Mouse (Mus musculus) embryonic facial prominence, embryonic 13.5 days (tissue): Measurements from ENCODE around the gene Rad23a. TPM values are rescaled to one million over a fixed set of nuclear protein-coding genes. Genes with fewer than 3 reads are reported as not detected.
A peak's percentile ranks its signal among the peaks of the same experiment; 100 is the strongest.

Source experiments
- ATAC-seq: fragments of 200-750 bp; cut with Nextera tagmentation; 2 replicates; pipeline ENCODE4 v1.8.0; 2017; ENCODE audit warnings: low read depth; ENCODE audit not compliant: insufficient number of reproducible peaks, insufficient read depth, low FRiP score, low TSS enrichment
- H3K27ac ChIP-seq: fragments of 300-500 bp; sonication (generic); 2 replicates; pipeline ENCODE4 v1.5.1; 2015; ENCODE audit warnings: moderate library complexity, mild to moderate bottlenecking, inconsistent platforms
- H3K27me3 ChIP-seq: fragments of 300-500 bp; sonication (generic); 2 replicates; pipeline ENCODE4 v1.6.1; 2015; ENCODE audit warnings: mild to moderate bottlenecking, inconsistent platforms
- H3K36me3 ChIP-seq: fragments of 300-500 bp; sonication (generic); 2 replicates; pipeline ENCODE4 v1.6.1; 2015; ENCODE audit warnings: mild to moderate bottlenecking, inconsistent platforms
- H3K4me1 ChIP-seq: fragments of 300-500 bp; sonication (generic); 2 replicates; pipeline ENCODE4 v1.6.1; 2015; ENCODE audit warnings: inconsistent platforms
- H3K4me2 ChIP-seq: fragments of 300-500 bp; sonication (generic); 2 replicates; pipeline ENCODE4 v1.6.1; 2015; ENCODE audit warnings: moderate library complexity, mild to moderate bottlenecking, inconsistent platforms
- H3K4me3 ChIP-seq: fragments of 300-500 bp; sonication (generic); 2 replicates; pipeline ENCODE4 v1.5.1; 2015; ENCODE audit warnings: mild to moderate bottlenecking, inconsistent platforms
- H3K9ac ChIP-seq: fragments of 300-500 bp; sonication (generic); 2 replicates; pipeline ENCODE4 v1.6.1; 2015; ENCODE audit warnings: mild to moderate bottlenecking, inconsistent platforms
- H3K9me3 ChIP-seq: fragments of 300-500 bp; sonication (generic); 2 replicates; pipeline ENCODE4 v1.6.1; 2016; ENCODE audit warnings: inconsistent platforms
- WGBS: fragments of 180-500 bp; shearing (Covaris S2); methylation state at CpG from one replicate; pipeline ENCODE4 v1.1.7; 2015; ENCODE audit warnings: mixed read lengths; 5-methylcytosine and 5-hydroxymethylcytosine counted together
- polyA plus RNA-seq: library from polyadenylated mRNA; unstranded; fragments of >200 nt; fragmentation: Nextera tagmentation; extraction: Ambion mirVana; gene quantifications from 2 replicates; pipeline ENCODE4 v1.2.1, GENCODE M21; 2015

The Rad23a gene
- polyA plus RNA-seq, 1 experiment from 2014 or later: 97.1 TPM

DNA sequence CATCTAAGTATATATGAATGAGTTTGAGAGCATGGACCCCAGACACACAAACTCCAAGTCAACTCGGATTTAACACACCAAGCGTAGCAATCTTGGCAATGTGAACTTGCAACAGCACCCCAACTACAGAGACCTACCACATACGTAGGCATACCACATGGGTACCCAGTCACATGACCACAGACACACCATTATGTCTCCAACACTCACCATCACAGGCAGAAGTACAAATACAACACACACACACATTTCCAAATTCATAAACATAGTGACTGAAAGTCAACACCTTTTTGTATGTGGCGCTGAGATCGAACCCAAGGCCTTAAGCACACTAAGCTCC lies 30.6 kb downstream of the Rad23a start:
- Histone ChIP-seq H3K36me3 (no peaks in the 10 kb centered on the region), H3K9me3 (0 out of 2 replicates have a peak, but pooled peaks cover 3% of the 10 kb centered on the region), H3K27me3 (peaks cover 67% of the 10 kb centered on the region), H3K4me1 (peaks cover 18% of the 10 kb centered on the region), H3K4me3 (no peak overlapping the region), H3K27ac (no peak overlapping the region), H3K9ac (no peak overlapping the region), H3K4me2 (no peak overlapping the region)
- ATAC-seq: no peak
- 69% methylated on average over 5 of the region's 5 CpGs for whole genome bisulfite sequencing

DNA sequence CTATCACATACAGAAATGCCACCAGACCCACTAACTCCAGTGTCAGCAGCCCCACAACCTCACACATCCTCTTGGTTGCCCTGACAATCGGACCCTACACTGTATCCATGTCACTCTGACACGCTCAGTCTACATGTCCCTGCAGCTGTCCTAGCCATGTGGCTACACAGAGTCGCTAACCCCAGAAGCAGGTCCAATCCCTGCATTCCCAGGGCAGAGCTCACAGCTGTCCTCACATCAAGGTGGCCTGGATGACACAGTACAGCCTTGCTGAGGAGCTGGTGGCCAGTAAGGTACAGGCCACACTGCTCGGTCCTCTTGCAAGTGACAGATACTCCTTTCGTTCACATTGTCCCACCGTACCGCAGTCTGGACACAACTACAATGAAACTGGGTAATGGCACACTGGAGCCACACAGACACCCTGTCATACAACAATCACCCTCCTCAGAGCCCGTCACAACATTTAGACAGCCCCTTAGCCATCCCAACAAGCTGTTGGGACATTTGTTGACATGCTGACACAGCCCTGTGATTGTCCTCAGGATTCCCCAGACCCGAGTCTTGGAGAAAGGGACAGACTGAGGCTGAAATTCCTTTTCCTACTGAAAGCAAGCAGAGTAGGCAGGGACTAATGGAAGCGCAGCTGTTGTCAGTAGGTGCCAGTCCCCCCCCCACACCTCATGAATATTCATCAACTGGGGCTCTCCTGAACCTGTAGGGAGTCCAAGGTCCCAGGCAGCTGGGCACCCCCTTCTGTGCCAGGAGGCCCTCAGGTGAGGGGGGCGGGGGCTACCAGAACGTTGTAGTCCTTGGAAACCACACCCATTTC lies 31.1 kb downstream of the Rad23a start:
- ATAC-seq: no peak
- Histone ChIP-seq H3K9ac (no peak overlapping the region), H3K36me3 (no peaks in the 10 kb centered on the region), H3K4me2 (no peak overlapping the region), H3K27ac (no peak overlapping the region), H3K4me3 (no peak overlapping the region), H3K27me3 (peaks cover 67% of the 10 kb centered on the region), H3K4me1 (peaks cover 13% of the 10 kb centered on the region), H3K9me3 (0 out of 2 replicates have a peak, but pooled peaks cover 3% of the 10 kb centered on the region)
- WGBS: 57% methylated on average over 12 of the region's 12 CpGs

DNA sequence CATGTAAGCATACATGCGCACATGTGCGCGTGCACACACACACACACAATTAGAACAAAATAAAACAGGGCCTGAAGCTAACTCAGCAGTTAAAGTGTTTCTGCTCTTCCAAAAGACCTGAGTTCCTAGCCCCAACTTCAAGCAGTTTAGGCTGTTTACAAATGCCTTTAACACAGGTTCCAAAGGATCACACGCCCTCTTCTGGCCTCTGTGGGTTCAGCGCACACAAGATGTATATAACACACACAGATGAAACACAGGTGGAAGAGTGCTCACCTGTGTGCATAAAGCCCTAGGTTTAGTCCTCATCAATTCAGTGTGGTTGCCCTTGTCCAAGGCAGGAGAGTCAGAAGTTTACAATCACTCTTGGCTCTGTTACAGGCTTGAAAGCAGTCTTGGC lies 34.4 kb downstream of the Rad23a start:
- Histone ChIP-seq H3K4me2 (no peak overlapping the region), H3K9ac (no peak overlapping the region), H3K27me3 (peaks cover 65% of the 10 kb centered on the region), H3K4me1 (peaks cover 22% of the 10 kb centered on the region), H3K36me3 (no peaks in the 10 kb centered on the region), H3K9me3 (0 out of 2 replicates have a peak, but pooled peaks cover 3% of the 10 kb centered on the region), H3K27ac (no peak overlapping the region), H3K4me3 (no peak overlapping the region)
- no peak for ATAC-seq
- 95% methylated on average over 5 of the region's 5 CpGs for WGBS

DNA sequence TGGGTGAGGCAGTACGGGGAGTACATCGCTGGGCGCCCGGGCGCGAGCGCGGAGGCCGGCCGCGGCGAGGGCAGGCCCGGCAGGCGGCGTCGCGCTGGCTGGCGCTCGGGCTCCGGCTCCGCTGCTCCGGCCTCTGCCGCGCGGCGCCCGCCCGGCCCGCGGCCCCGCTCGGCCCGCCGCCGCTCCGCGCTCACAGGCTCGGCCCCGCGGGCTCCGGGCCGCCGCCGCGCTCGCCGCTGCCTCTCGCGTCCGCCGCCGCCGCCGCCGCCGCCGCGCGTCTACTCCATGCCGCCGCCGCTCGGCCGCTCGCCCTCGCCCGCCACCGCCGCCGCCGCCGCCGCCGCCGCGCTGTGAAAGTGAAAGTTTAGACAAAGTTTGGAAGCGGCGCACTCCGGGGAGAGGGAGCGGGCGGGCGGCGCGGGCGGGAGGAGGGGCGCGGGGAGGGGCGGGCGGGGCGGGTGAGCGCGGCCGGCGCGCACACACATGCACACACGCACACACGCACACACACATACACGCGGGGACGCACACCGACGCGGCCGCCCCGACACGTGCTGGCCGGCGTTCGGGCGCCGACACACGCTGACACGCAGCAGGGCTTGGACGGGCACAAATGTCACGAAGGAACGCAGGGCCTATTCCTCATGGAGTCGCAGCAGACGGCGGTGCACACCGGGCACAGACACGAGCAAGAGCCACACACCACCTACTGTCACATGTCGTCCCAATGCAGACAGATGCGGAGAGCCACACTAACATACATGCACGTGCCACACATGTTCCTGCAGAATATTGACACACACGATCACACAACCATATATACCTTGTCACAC lies 40.2 kb downstream of the Rad23a start, which contains the start of gene Nfix:
Gene Nfix, minus strand, starts transcription at position 346 of the 833 bp plus-strand sequence.
- Histone ChIP-seq H3K36me3 (peaks cover 20% of the 10 kb centered on the region), H3K4me3 (peak within 1 kb of the TSS; percentile 98), H3K4me2 (peak within 1 kb of the TSS; percentile 83), H3K9ac (peak within 1 kb of the TSS; percentile 97), H3K9me3 (no peaks in the 10 kb centered on the region), H3K4me1 (peaks cover 48% of the 10 kb centered on the region), H3K27ac (peak within 1 kb of the TSS; percentile 92), H3K27me3 (peaks cover 77% of the 10 kb centered on the region)
- WGBS: 3% methylated on average over 35 of the region's 125 CpGs
- ATAC-seq: peak; percentile 8; the same call in 1 of the 2 replicates

DNA sequence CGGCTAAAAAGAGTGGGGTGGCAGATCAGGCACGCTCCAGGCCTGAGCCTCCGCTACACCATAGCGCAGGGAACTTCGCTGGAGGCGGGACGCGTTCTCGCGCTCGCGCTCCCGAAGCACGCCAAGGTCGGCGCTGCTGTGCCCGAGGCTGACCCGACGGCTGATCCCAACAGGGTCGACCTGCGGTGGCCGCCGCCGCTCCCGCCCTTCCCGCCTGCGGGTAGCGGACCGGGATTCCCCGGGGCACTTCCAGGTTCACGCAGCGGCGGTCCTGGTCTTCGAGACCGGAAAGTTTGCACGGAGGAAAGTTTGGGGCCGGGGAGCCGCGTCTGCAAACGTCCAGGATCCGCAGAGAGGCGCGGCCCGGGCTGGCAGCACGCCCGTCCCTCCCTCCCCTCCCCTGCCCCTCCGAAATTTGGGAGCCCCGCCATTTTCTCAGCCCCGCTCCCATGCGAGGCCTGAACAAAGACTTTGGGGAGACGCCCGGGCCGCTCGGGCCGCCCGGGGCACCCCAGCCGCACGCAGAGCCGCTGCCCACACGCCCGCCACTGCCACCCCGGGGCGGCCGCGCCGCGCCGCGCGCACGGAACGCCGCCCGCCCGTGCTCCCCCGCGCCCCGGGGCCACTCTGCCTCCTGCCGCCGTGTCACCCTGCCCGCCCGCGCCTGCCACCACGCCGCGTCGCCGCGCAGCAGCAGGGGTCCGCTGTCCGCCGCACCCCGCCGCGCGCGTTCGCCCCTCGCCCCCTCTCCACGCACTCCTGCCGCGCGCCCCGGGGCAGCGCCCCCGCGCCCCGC lies 41.1 kb downstream of the Rad23a start:
- H3K4me3 ChIP-seq: peak overlapping the region; percentile 98
- H3K9ac ChIP-seq: peak overlapping the region; percentile 97
- H3K4me1 ChIP-seq: peaks cover 56% of the 10 kb centered on the region
- H3K36me3 ChIP-seq: peaks cover 20% of the 10 kb centered on the region
- H3K27me3 ChIP-seq: peaks cover 75% of the 10 kb centered on the region
- H3K9me3 ChIP-seq: no peaks in the 10 kb centered on the region
- H3K27ac ChIP-seq: peak overlapping the region; percentile 92
- H3K4me2 ChIP-seq: peak overlapping the region; percentile 83
- under 1% methylated on average over 87 of the region's 108 CpGs for WGBS
- ATAC-seq: no peak

DNA sequence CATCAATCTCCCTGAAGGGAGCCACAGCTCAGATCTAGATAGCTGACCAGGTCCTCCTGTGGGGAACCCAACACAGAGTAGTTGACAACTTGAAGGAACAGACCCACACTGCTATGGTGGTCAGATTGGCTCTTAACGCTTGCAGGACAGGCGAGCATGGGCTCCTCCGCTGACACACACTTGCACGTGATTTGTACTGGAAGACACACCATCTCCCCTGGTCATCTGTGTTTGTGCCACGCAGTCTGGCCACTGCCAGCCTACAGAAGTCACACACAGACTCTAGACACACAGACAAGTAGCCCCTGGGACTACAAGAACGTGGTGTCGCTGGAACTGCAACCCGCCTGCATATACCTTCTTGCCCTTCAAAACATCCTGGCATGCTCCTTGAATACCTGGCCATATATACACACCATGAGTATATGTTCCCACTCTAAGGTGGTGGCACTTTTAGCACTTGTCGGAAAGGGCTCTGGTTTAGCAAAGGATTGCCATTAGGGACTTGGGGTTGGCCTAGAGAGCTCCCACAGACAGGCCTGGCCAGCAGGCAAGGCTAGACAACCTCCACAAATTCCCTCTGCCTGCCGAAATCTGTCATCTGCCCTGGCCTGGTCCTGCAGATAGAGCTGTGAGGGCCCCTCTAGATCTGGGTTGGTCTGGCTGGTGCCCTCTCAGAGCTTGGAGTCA lies 41.9 kb downstream of the Rad23a start:
- 44% methylated on average over 10 of the region's 10 CpGs for WGBS
- Histone ChIP-seq H3K36me3 (peaks cover 20% of the 10 kb centered on the region), H3K9ac (peak overlapping the region; percentile 97), H3K27me3 (peaks cover 78% of the 10 kb centered on the region), H3K27ac (peak overlapping the region; percentile 92; the same call in 1 of the 2 replicates), H3K9me3 (no peaks in the 10 kb centered on the region), H3K4me3 (peak overlapping the region; percentile 98), H3K4me1 (peaks cover 63% of the 10 kb centered on the region), H3K4me2 (peak overlapping the region; percentile 83)
- ATAC-seq: no peak

DNA sequence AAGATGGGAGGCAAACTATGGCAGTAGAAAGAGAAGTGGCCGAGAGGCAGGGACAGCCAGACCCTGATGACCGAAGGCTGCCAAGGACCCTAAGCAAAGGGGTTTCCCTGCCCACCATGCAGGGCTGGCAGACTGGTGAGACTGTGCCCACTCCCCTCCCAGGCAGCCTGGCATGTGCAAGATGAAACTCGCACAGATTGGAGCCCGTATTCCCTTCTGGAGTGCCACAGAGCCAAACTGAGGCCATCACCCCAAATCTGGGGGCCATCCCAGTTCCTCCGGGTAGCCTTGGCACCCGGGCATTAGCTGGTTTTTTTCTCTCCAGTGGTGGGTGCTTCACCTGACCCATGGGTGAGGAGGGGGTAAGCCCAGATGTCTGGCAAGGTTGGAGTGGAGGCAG lies 42.5 kb downstream of the Rad23a start:
- H3K27ac ChIP-seq: no peak overlapping the region
- ATAC-seq: no peak
- H3K4me2 ChIP-seq: peak overlapping the region; percentile 83
- peaks cover 64% of the 10 kb centered on the region for H3K4me1 ChIP-seq
- WGBS: 72% methylated on average over 6 of the region's 6 CpGs
- H3K36me3 ChIP-seq: peaks cover 20% of the 10 kb centered on the region
- peaks cover 84% of the 10 kb centered on the region for H3K27me3 ChIP-seq
- H3K9me3 ChIP-seq: no peaks in the 10 kb centered on the region
- peak overlapping the region; percentile 98 for H3K4me3 ChIP-seq
- peak overlapping the region; percentile 97 for H3K9ac ChIP-seq

DNA sequence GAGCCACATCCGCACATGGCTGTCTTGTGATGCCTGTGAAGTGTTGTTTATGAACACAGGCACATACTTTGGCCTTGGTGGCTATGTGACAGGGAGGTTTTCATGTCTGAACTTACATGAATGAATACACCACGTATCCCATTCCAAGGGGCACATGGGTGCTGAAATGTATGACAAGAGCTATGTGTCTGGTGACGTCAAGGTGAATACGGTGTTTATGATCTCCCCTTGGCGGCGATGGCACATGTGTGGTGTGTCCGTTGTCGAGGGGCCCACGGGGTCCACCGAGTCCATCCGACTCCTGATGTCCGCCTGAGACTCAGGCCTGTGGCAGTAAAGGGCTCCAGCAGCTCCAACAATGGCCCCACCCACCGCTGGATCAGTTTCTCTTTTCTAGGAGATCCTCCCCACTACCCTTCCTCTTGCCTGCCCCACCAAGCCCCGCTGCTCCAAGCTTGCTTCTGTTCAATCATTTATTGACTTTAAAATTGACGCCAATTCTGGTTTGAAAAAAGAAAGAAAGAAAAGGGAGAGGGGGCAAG lies 43.1 kb downstream of the Rad23a start:
- H3K4me2 ChIP-seq: peak overlapping the region; percentile 83; the same call in 1 of the 2 replicates
- peaks cover 57% of the 10 kb centered on the region for H3K4me1 ChIP-seq
- H3K36me3 ChIP-seq: peaks cover 20% of the 10 kb centered on the region
- H3K27me3 ChIP-seq: peaks cover 85% of the 10 kb centered on the region
- H3K4me3 ChIP-seq: 0 out of 2 replicates have a peak overlapping the region, but pooled peaks have one; percentile 98
- no peak overlapping the region for H3K9ac ChIP-seq
- no peak for ATAC-seq
- no peak overlapping the region for H3K27ac ChIP-seq
- no peaks in the 10 kb centered on the region for H3K9me3 ChIP-seq
- 72% methylated on average over 15 of the region's 15 CpGs for WGBS

DNA sequence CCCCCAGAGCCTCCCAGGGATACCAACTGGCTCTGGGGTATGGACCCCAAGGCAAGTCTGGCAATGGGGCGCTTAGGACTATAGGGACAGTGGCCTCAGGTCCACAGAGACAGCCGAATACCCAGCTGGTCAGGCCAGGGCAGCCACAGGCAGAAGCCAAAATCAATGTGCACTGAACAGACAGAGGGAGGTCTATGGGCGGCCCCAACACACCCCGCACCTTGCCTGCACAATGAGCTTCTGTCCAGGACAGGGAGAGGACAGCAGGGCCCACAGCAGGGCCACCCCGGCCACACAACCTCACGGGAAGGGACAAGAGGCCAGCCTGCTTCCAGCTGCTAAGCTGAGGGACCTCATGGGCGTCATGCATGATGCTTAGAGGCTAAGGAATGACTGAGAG lies 46.0 kb downstream of the Rad23a start:
- H3K9me3 ChIP-seq: no peaks in the 10 kb centered on the region
- H3K4me3 ChIP-seq: no peak overlapping the region
- H3K9ac ChIP-seq: peak overlapping the region; percentile 57
- H3K27ac ChIP-seq: peak overlapping the region; percentile 73
- peaks cover 69% of the 10 kb centered on the region for H3K4me1 ChIP-seq
- peak overlapping the region; percentile 49 for H3K4me2 ChIP-seq
- 42% methylated on average over 7 of the region's 7 CpGs for WGBS
- peaks cover 20% of the 10 kb centered on the region for H3K36me3 ChIP-seq
- ATAC-seq: no peak
- peaks cover 90% of the 10 kb centered on the region for H3K27me3 ChIP-seq

DNA sequence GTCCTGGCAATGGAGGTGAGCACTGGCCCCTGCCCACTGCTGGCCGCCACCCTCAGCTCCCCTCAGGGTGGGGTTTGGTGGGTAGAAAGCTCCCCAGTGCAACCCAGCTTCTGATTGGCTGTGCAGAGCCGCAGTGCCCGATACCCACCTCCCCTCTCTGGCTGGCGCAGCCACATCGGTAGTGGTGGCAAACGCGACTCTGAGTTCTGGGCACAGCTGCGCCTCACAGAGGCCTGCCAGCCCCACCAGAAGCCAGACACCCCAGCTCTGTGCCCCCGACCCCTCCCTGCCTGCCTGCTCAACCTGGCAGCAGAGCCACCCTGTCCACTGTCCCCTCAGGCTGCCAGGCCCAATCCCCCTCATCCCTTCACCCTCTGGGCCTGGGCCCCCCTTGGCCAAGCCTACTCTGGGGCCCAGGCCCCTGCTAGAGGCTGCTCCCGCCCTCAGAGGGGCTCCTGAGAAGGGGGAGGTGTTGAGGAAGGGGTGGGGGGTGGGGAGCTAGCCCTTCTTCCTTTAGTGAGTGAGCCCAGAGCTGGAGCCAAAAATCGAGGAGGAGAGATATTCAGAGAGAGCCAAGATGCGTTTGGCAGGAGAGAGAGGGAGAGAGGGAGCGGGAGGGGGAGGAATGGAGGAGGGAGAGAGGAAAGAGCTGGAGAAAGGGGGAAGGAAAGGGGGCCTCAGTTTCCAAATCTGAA lies 46.5 kb downstream of the Rad23a start:
- ATAC-seq: peak; percentile 23; the same call in 1 of the 2 replicates
- Histone ChIP-seq H3K4me2 (peak overlapping the region; percentile 49), H3K4me1 (peaks cover 73% of the 10 kb centered on the region), H3K9ac (peak overlapping the region; percentile 57), H3K27ac (peak overlapping the region; percentile 73), H3K27me3 (peaks cover 95% of the 10 kb centered on the region), H3K36me3 (peaks cover 20% of the 10 kb centered on the region), H3K9me3 (no peaks in the 10 kb centered on the region), H3K4me3 (peak overlapping the region; percentile 17)
- WGBS: 48% methylated on average over 13 of the region's 13 CpGs
